Comparison of ENCODE assay signal across 9 mouse cellular contexts in the genomic region with DNA sequence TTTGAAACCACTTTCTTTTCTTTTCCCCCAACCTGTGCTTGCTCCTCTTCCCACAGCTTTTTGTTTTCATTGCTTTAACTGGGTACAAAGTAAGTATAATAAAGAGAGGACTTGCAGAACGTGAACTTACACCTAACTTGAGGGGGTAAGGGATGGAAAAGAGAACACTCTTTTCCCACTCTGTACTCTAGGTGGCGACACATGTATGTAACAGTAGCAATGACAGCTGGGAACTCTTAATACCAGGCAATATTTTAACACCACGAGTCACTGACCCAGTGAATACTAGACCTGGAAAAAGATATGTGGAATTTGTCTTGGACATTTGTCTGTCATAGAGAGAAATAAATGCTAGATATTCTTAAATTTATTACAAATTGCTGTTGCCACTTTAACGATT. TPM values are rescaled to one million over a fixed set of nuclear protein-coding genes. Genes with fewer than 3 reads are reported as not detected.
A peak's percentile ranks its signal among the peaks of the same experiment; 100 is the strongest.
DNase-seq lines count a peak whose midpoint lies in the region; ATAC-seq and TF ChIP-seq lines count a peak whose summit lies in the region.
"Had no signal": no experiment of that assay in that cellular context is flagged by ENCODE, and none has a peak within 500 bp of the region (broad histone marks: within the 10 kb centered on the region; RNA-seq: fewer than 3 reads in every experiment).

No protein-coding gene starts in this region.

- H3K79me3 ChIP-seq in C2C12 (ENCODE audit: low read depth), result no peaks in the 10 kb centered on the region

- ATAC-seq in hindbrain, embryonic 11.5 days (ENCODE audit: low FRiP score), result peak; percentile 45; the same call in 1 of the 2 replicates
- ATAC-seq in hindbrain, embryonic 12.5 days (ENCODE audit: low FRiP score), result no peak
- ATAC-seq in cerebellum, adult (ENCODE audit: insufficient number of reproducible peaks, low FRiP score, low TSS enrichment), result no peak
- ATAC-seq in neural tube, embryonic 15.5 days (ENCODE audit: low FRiP score), result no peak

- no peaks in the 10 kb centered on the region for H3K27me3 ChIP-seq in hindbrain, embryonic 11.5 days (ENCODE audit: control insufficient read depth, insufficient read depth, low read length)
- H3K27me3 ChIP-seq in hindbrain, embryonic 12.5 days, result no peaks in the 10 kb centered on the region
- H3K27me3 ChIP-seq in C2C12 (ENCODE audit: control insufficient read depth, insufficient read depth, insufficient read length), result no peaks in the 10 kb centered on the region
- no peaks in the 10 kb centered on the region for H3K27me3 ChIP-seq in neural tube, embryonic 15.5 days (replicated peaks)

- H3K9me3 ChIP-seq in hindbrain, embryonic 11.5 days (ENCODE audit: control insufficient read depth, low read length), result no peaks in the 10 kb centered on the region
- H3K9me3 ChIP-seq in hindbrain, embryonic 12.5 days (replicated peaks), result no peaks in the 10 kb centered on the region
- H3K9me3 ChIP-seq in neural tube, embryonic 15.5 days (replicated peaks), result no peaks in the 10 kb centered on the region

- no peak overlapping the region for H3K27ac ChIP-seq in hindbrain, embryonic 11.5 days (ENCODE audit: low read depth, low read length)
- no peak overlapping the region for H3K27ac ChIP-seq in hindbrain, embryonic 12.5 days
- H3K27ac ChIP-seq in neural tube, embryonic 15.5 days (replicated peaks), result no peak overlapping the region

- H3K4me1 ChIP-seq in hindbrain, embryonic 11.5 days (replicated peaks; ENCODE audit: control insufficient read depth, insufficient read depth, low read length), result no peaks in the 10 kb centered on the region
- no peaks in the 10 kb centered on the region for H3K4me1 ChIP-seq in hindbrain, embryonic 12.5 days
- no peaks in the 10 kb centered on the region for H3K4me1 ChIP-seq in neural tube, embryonic 15.5 days

- peak; percentile 45 for DNase-seq in hindbrain, embryonic 11.5 days (ENCODE audit: low spot score)
- DNase-seq in ZHBTc4 (ENCODE audit: low read depth, low spot score), result peak; percentile 34
- peak; percentile 20 to 40 for DNase-seq in kidney, adult 8-10 months
- DNase-seq in telencephalon, adult 2 months (ENCODE audit: low read depth, low spot score), result peak; percentile 6

- no peak overlapping the region for H3ac ChIP-seq in C2C12 (ENCODE audit: control insufficient read depth, insufficient read length, low read depth)

- H3K9ac ChIP-seq in hindbrain, embryonic 11.5 days (ENCODE audit: low read depth, low read length), result no peak overlapping the region
- H3K9ac ChIP-seq in hindbrain, embryonic 12.5 days, result no peak overlapping the region
- H3K9ac ChIP-seq in neural tube, embryonic 15.5 days (replicated peaks), result no peak overlapping the region

- 30% methylated on average over 4 of the region's 4 CpGs for WGBS in hindbrain, embryonic 11.5 days
- 28% methylated on average over 4 of the region's 4 CpGs for WGBS in hindbrain, embryonic 12.5 days
- WGBS in neural tube, embryonic 15.5 days, result 29% methylated on average over 4 of the region's 4 CpGs

- H3K36me3 ChIP-seq in hindbrain, embryonic 11.5 days (ENCODE audit: control insufficient read depth, insufficient read depth, low read length), result no peaks in the 10 kb centered on the region
- no peaks in the 10 kb centered on the region for H3K36me3 ChIP-seq in hindbrain, embryonic 12.5 days
- H3K36me3 ChIP-seq in C2C12 (ENCODE audit: control insufficient read depth, insufficient read depth), result no peaks in the 10 kb centered on the region
- H3K36me3 ChIP-seq in neural tube, embryonic 15.5 days, result no peaks in the 10 kb centered on the region

- TF ChIP-seq CTCF in C2C12 (IDR thresholded peaks at IDR 0.05; ENCODE audit: control insufficient read depth, insufficient read depth, insufficient read length), result peak; percentile 20

- H3K79me2 ChIP-seq in C2C12 (ENCODE audit: control insufficient read depth, insufficient read depth), result no peaks in the 10 kb centered on the region

- H3K4me3 ChIP-seq in hindbrain, embryonic 11.5 days (ENCODE audit: low read depth, low read length), result no peak overlapping the region
- no peak overlapping the region for H3K4me3 ChIP-seq in hindbrain, embryonic 12.5 days
- H3K4me3 ChIP-seq in C2C12 (ENCODE audit: insufficient read depth, poor library complexity, severe bottlenecking), result no peak overlapping the region
- no peak overlapping the region for H3K4me3 ChIP-seq in neural tube, embryonic 15.5 days (replicated peaks)
- H3K4me3 ChIP-seq: myocyte had no signal

- no peak overlapping the region for H3K4me2 ChIP-seq in hindbrain, embryonic 11.5 days (replicated peaks; ENCODE audit: low read depth, low read length)
- no peak overlapping the region for H3K4me2 ChIP-seq in hindbrain, embryonic 12.5 days (replicated peaks)
- no peak overlapping the region for H3K4me2 ChIP-seq in neural tube, embryonic 15.5 days

TF ChIP-seq in C2C12, 6 proteins besides CTCF, POLR2A, EP300 and RAD21:
- TF ChIP-seq USF1 (IDR thresholded peaks at IDR 0.05; ENCODE audit: low read depth) (no peak), MYOD1 (IDR thresholded peaks at IDR 0.05; ENCODE audit: control insufficient read depth, insufficient read length, low read depth) (no peak), MAX (IDR thresholded peaks at IDR 0.05) (no peak), CEBPB (IDR thresholded peaks at IDR 0.05; ENCODE audit: low read depth) (no peak), MYOG (IDR thresholded peaks at IDR 0.05; ENCODE audit: control insufficient read depth, extremely low read depth, insufficient read length) (no peak), FOSL1 (IDR thresholded peaks at IDR 0.05; ENCODE audit: insufficient read depth, low read length, poor library complexity, severe bottlenecking) (no peak)

RNA-seq across cellular contexts. Expression of a gene that starts 8.5 kb away (rescaled TPM):
- 0.32 and 0.99 TPM in 2 replicates for polyA plus RNA-seq in hindbrain, embryonic 11.5 days (2014; fragmentation: Nextera tagmentation; extraction: Ambion mirVana)
- 1.3 and 1.5 TPM in 2 replicates for polyA plus RNA-seq in hindbrain, embryonic 12.5 days (2016; fragmentation: Nextera tagmentation; extraction: Ambion mirVana)
- 0.11 TPM for polyA plus RNA-seq in C2C12 (2012; fragmentation: generic; extraction: Trizol)
- polyA plus RNA-seq in neural tube, embryonic 15.5 days (2015; fragmentation: Nextera tagmentation; extraction: Ambion mirVana), result 7.9 and 11.3 TPM in 2 replicates
- polyA plus RNA-seq: myocyte had no signal

RNA-seq across cellular contexts. Expression of a gene that starts 13.3 kb away (rescaled TPM):
- polyA plus RNA-seq in hindbrain, embryonic 11.5 days (2014; fragmentation: Nextera tagmentation; extraction: Ambion mirVana), result 1.9 and 2.0 TPM in 2 replicates
- polyA plus RNA-seq in hindbrain, embryonic 12.5 days (2016; fragmentation: Nextera tagmentation; extraction: Ambion mirVana), result 2.5 and 2.9 TPM in 2 replicates
- not detected for polyA plus RNA-seq in C2C12 (2012; fragmentation: generic; extraction: Trizol)
- 2.0 and 3.1 TPM in 2 replicates for polyA plus RNA-seq in neural tube, embryonic 15.5 days (2015; fragmentation: Nextera tagmentation; extraction: Ambion mirVana)
- polyA plus RNA-seq: myocyte had no signal
